Mouse (Mus musculus) stomach, embryonic 14.5 days (tissue): ENCODE measurements at regions not wholly inside any gene's neighbourhood (a gene's known extent, or its start where the extent isn't known, plus 50 kb on each side); places are given as distances from the start of the nearest gene placed in this dataset.

ENCODE experiments used
- ATAC-seq: fragments of 200-750 bp; cut with Nextera tagmentation; 2 replicates; pipeline ENCODE4 v1.8.0; 2017; ENCODE audit warnings: low read depth, moderate TSS enrichment; ENCODE audit not compliant: insufficient number of reproducible peaks, insufficient read depth, low FRiP score
- H3K27ac ChIP-seq: fragments of 300-500 bp; sonication (generic); 2 replicates; pipeline ENCODE4 v1.5.1; 2014; ENCODE audit warnings: mild to moderate bottlenecking, low read length, moderate library complexity, mixed read lengths
- H3K27me3 ChIP-seq: fragments of 300-500 bp; sonication (generic); 2 replicates; pipeline ENCODE4 v1.6.1; 2014; ENCODE audit warnings: low read length, control low read depth, mixed read lengths; ENCODE audit not compliant: control insufficient read depth, insufficient read depth
- H3K36me3 ChIP-seq: fragments of 300-500 bp; sonication (generic); 2 replicates; pipeline ENCODE4 v1.6.1; 2014; ENCODE audit warnings: mild to moderate bottlenecking, control low read depth, low read length, moderate library complexity, mixed read lengths; ENCODE audit not compliant: control insufficient read depth, insufficient read depth
- H3K4me1 ChIP-seq: fragments of 300-500 bp; sonication (generic); 2 replicates; pipeline ENCODE4 v1.6.1; 2014; ENCODE audit warnings: low read length, control low read depth, mixed read lengths; ENCODE audit not compliant: control insufficient read depth, insufficient read depth
- H3K4me2 ChIP-seq: fragments of 300-500 bp; sonication (generic); replicated peaks from 2 replicates; pipeline ENCODE4 v1.6.1; 2014; ENCODE audit warnings: low read depth, low read length, control low read depth
- H3K4me3 ChIP-seq: fragments of 300-500 bp; sonication (generic); 2 replicates; pipeline ENCODE4 v1.5.1; 2014; ENCODE audit warnings: low read depth, low read length, control low read depth
- H3K9ac ChIP-seq: fragments of 300-500 bp; sonication (generic); replicated peaks from 2 replicates; pipeline ENCODE4 v1.6.1; 2014; ENCODE audit warnings: low read depth, mild to moderate bottlenecking, control low read depth, low read length, moderate library complexity, mixed read lengths
- H3K9me3 ChIP-seq: fragments of 300-500 bp; sonication (generic); 2 replicates; pipeline ENCODE4 v1.6.1; 2016; ENCODE audit warnings: low read depth, low read length, control low read depth; ENCODE audit not compliant: control insufficient read depth
- WGBS: fragments of 180-500 bp; shearing (Covaris S2); extraction: QIAGEN DNeasy Blood & Tissue Kit; methylation state at CpG from one replicate; pipeline ENCODE4 v1.1.7; 2014; 5-methylcytosine and 5-hydroxymethylcytosine counted together

- no peak for ATAC-seq
- 76% methylated on average over 2 of the region's 2 CpGs for WGBS
- H3K36me3 ChIP-seq = no peaks in the 10 kb centered on the region
Observed at GRCm38 (mm10) chr8:36029445-36029844, 263.9 kb downstream of the Gm19410 start.

GRCm38 (mm10) chr8:36030237-36030636 lies 264.6 kb downstream of the Gm19410 start:
- no peak overlapping the region for H3K27ac ChIP-seq
- H3K4me3 ChIP-seq = no peak overlapping the region
- no peaks in the 10 kb centered on the region for H3K27me3 ChIP-seq
- no peak overlapping the region for H3K9ac ChIP-seq
- H3K4me1 ChIP-seq = no peaks in the 10 kb centered on the region
- no peak for ATAC-seq
- H3K36me3 ChIP-seq = no peaks in the 10 kb centered on the region
- H3K4me2 ChIP-seq = no peak overlapping the region
- no peaks in the 10 kb centered on the region for H3K9me3 ChIP-seq
- 58% methylated on average over 3 of the region's 3 CpGs for WGBS

More at GRCm38 (mm10) chr8:36029445-36029844, 263.9 kb downstream of the Gm19410 start:
- Histone ChIP-seq H3K27ac (no peak overlapping the region), H3K4me2 (no peak overlapping the region), H3K4me1 (no peaks in the 10 kb centered on the region), H3K27me3 (no peaks in the 10 kb centered on the region), H3K4me3 (no peak overlapping the region), H3K9me3 (no peaks in the 10 kb centered on the region), H3K9ac (no peak overlapping the region)

DNA sequence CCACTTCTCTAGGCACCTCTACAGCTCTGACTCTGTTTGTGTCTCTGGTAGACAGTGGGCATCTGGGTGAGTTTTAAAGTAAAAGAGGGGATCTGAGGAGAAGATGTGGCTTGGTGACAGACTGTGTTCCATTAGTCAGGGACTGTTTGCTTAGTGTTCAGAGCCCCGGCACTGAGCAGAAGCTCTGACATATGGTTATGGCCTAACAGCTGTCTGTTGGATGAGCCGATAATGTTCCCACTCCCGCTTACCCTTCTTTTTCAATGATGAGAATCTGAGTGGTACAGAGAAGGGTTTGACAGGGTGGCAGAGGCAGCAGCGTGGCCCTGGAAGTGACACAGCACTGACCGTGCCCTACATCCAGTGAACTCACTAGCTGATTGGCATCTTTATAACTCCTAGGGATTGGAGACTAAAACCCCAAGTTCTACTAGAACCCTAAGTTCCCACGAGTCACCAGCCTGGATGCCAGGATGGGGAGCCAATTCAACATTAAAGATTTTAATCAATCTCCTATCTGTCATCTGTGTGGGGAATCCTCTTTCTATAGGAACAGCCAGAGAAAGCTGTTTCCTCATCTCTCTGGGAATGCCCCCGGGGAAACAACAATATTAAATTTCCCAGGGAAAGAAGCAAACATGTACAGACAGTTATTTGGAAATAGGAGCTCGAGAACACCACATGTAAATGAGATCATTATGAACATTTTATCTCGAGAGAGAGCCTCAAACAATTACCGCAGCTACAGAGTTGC lies 266.6 kb downstream of the Gm19410 start:
- Histone ChIP-seq H3K9ac (no peak overlapping the region), H3K4me2 (no peak overlapping the region), H3K36me3 (no peaks in the 10 kb centered on the region), H3K4me3 (no peak overlapping the region), H3K4me1 (no peaks in the 10 kb centered on the region), H3K27me3 (no peaks in the 10 kb centered on the region), H3K27ac (no peak overlapping the region), H3K9me3 (no peaks in the 10 kb centered on the region)
- 76% methylated on average over 10 of the region's 10 CpGs for WGBS
- no peak for ATAC-seq

DNA sequence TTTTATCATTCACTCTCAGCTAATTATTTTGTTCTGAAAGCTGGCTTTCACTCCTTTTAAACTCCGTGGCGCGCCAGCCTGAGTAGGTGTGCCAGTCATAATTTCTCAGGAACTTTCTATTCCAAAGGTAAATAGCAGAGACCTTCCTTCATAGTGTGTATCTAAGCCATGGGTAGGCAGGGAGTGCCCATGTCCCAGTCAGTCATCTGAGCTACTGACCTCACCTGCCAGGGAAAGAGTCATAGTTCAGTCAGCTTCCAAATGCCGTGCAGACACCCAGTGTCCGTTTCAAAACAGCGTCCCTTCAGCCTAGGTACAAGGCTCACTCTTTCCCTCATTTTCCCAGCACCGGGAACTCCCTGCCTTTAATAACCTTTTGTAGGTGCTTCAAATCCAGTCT lies 269.7 kb downstream of the Gm19410 start:
- no peaks in the 10 kb centered on the region for H3K4me1 ChIP-seq
- no peak overlapping the region for H3K9ac ChIP-seq
- no peak for ATAC-seq
- no peaks in the 10 kb centered on the region for H3K27me3 ChIP-seq
- no peak overlapping the region for H3K4me2 ChIP-seq
- H3K9me3 ChIP-seq = no peaks in the 10 kb centered on the region
- no peak overlapping the region for H3K4me3 ChIP-seq
- no peaks in the 10 kb centered on the region for H3K36me3 ChIP-seq
- no peak overlapping the region for H3K27ac ChIP-seq
- 75% methylated on average over 7 of the region's 7 CpGs for WGBS

DNA sequence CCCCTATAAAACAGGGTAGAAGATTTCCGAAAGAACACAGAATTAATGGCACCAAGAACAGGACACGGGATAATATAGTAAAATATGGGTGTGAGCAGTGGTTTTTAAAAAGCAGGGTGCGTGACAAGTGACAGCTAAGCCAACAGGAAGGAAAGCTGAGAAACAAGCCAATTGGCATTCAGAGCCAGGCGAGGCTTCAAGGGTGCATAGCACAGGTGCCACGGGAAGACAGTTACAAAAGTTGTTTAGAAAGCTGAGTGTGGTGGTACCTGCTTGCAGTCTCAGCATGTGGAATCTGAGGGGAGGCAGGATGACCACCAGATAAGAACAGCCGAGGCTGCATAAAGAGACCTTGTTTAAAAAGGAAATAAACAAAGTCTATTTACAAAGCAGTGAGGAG lies 270.7 kb downstream of the Gm19410 start:
- Histone ChIP-seq H3K36me3 (no peaks in the 10 kb centered on the region), H3K9ac (no peak overlapping the region), H3K4me3 (no peak overlapping the region), H3K27me3 (no peaks in the 10 kb centered on the region), H3K4me2 (no peak overlapping the region), H3K27ac (no peak overlapping the region), H3K4me1 (no peaks in the 10 kb centered on the region), H3K9me3 (no peaks in the 10 kb centered on the region)
- 40% methylated on average over 6 of the region's 6 CpGs for WGBS
- ATAC-seq = no peak

DNA sequence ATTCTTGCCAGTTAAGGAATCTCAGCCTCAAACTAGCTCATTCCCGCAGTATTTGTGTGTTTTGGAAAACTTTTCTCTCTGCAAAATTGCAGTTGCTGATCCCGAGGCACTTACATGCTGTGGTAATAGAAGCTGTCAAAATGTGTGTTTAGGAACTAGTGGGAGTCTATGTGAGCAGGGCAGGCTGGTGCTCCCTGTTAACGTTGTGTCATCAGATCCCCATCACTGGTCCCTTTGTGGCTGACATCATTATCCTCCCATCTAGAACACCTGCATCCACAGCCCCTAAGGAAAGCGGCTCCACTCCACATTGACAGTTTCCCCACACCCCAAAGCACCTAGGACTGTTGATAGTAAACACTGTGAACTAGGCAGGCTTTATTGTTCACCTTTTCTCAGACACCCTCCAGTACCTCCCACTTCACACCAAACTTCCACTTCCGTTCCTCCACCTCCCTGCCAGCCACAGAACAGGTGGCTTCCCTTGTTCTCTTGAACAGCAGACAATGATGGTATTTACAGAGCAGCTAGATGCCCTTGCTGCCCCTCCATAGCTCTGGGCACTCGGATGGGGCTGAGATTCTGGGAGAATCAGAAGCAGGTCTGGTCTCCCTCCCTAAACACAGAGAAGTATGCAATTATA lies 275.8 kb downstream of the Gm19410 start:
- no peak overlapping the region for H3K9ac ChIP-seq
- no peaks in the 10 kb centered on the region for H3K4me1 ChIP-seq
- no peaks in the 10 kb centered on the region for H3K27me3 ChIP-seq
- no peaks in the 10 kb centered on the region for H3K9me3 ChIP-seq
- ATAC-seq = no peak
- 69% methylated on average over 6 of the region's 6 CpGs for WGBS
- H3K36me3 ChIP-seq = no peaks in the 10 kb centered on the region
- no peak overlapping the region for H3K27ac ChIP-seq
- no peak overlapping the region for H3K4me3 ChIP-seq
- no peak overlapping the region for H3K4me2 ChIP-seq

GRCm38 (mm10) chr8:36042594-36042993 lies 277.0 kb downstream of the Gm19410 start:
- ATAC-seq = no peak
- H3K4me3 ChIP-seq = no peak overlapping the region
- 81% methylated on average over 4 of the region's 4 CpGs for WGBS
- H3K27ac ChIP-seq = no peak overlapping the region
- H3K36me3 ChIP-seq = no peaks in the 10 kb centered on the region
- no peaks in the 10 kb centered on the region for H3K9me3 ChIP-seq
- H3K4me2 ChIP-seq = no peak overlapping the region
- H3K9ac ChIP-seq = no peak overlapping the region
- H3K27me3 ChIP-seq = no peaks in the 10 kb centered on the region
- no peaks in the 10 kb centered on the region for H3K4me1 ChIP-seq
